Mouse (Mus musculus): ENCODE results near the gene Tmem251.

Tmem251 gene

DNA sequence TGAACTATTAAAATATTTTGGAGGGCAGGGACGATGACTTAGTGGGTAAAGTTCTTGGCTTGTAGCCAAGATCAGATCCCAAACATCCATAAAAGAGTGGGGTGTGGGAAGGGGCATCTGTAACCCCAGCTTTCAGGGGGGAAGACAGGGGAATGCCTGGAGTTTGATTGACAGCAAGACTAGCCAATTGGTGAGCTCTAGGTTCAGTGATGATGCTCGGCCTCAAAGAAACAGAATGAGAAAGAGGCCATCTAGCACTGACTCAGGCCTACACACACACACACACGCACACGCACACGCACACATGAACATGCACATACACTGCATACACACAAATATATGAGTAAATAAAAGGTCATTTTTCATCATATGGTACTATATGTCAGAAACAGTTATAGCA lies 33.7 kb upstream of the Tmem251 start:
- CTCF ChIA-PET, result no interaction called here

DNA sequence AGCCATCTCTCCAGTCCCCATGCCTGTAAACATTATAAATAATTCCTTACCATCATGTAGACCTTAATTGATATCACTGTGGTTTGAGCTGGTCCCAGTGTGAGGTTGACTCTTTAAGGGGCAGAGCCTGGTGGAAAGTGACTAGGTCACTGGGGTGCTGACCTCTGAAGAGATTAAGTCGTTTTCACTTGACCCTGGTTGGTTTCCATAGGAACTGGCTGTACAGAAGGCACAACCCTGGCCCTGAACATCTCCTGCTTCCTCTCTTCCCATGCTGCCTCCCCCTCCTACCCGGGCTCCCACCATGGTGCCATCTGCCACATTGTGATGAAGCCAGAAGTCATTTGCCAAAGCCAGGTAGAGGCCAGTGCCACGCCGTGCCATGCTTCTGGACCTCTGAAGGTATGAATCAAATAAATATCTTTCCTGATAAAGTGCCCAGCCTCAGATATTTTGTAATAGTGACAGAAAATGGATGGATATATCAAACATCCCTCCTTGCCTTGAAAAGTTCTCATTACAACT lies 32.6 kb upstream of the Tmem251 start:
- CTCF ChIA-PET, result no interaction called here

DNA sequence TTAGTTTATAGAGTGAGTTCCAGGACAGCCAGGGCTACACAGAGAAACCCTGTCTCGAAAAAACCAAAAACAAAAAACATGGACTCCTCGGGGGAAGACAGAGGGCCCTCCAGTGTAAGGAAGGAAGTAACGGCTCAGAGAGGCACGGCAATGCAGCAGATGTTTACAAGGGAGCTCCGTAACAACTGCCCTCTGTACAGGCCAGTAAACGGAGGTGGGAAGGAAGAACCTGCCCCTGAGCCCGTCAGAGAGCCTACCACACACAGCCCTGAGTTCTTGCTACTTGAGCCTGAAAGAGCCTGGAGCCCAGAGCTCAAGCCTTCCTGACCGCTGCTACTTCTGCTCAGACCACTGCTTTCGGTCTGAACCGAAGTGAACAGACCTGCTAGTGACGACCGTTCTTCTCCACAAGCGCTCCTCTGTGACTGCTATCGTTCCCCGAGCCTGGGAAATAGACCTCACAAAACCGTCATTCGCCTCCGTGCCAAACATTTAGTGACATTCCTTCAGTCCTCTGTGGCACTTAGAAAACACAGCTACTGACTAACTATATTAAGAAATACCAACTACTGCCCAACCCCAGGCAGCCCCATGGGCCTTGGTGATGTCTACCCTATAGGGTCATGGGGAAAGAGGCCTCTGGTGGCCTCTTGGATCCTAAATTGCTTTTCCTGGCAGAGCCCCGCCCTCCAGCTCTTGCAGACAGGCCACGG lies 30.3 kb upstream of the Tmem251 start:
- CTCF ChIA-PET, result interaction anchor here (0.7 to 0.9 kb wide), 2 partner anchors 16 to 734 kb away, joined by 3 to 4 read pairs; no protein-coding TSS in a partner anchor

DNA sequence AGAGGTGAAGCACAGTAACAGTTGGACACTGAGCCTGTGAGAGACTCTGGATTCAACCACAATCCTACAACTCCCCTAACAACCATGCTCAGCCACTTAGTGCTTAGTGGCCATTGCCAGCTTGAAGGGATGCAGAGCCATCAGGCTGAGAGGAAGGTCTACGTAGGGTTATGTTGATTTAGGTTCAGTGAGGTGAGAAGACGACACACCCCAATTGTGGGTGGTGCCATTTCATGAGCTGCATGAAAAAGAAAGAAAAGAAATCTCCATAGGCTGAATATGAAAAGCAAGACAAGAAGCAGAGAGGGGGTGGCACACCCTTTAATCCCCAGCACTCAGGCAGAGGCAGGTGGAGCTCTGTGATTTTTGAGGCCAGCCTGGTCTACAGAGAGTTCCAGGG lies 29.4 kb upstream of the Tmem251 start:
- CTCF ChIA-PET, result interaction anchor here (0.6 to 0.7 kb wide), 4 partner anchors 16 to 230 kb away, joined by 3 to 5 read pairs (median 4); no protein-coding TSS in a partner anchor

DNA sequence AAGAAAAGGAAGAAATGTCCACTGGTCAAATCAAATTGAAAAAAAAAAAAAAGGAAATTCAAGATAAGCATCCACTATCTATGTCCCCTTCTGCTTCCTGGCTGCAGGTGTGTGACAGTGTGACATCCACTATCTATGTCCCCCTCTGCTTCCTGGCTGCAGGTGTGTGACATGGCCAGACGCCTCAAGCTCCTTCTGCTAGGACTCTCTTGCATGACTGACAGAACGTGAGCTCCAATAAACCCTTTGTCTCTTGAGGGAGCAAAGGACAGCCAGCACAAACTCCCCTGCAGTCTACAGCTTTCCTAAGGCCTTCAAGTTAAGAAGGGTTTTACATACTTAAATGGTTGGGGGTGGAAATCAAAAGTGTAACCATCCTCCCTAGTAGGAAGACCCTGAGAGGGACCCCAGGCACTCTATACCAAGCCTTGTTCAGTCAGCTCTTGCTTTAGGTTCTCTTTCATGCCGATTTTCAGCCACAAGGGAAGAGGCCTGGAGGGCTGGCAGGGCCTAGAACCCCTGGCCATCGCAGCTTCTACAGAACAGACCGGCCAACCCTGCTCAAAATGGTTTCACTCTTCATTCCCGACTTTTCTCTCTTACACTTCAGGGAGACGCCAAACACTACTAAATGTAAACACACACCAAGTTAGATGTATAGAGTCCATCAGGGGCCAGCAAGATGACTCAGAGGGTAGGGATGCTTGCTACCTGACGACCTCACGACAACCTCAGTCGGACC lies 28.7 kb upstream of the Tmem251 start:
- CTCF ChIA-PET, result interaction anchor here (0.5 to 0.7 kb wide), 4 partner anchors 67 to 231 kb away, joined by 3 to 5 read pairs (median 4); no protein-coding TSS in a partner anchor

DNA sequence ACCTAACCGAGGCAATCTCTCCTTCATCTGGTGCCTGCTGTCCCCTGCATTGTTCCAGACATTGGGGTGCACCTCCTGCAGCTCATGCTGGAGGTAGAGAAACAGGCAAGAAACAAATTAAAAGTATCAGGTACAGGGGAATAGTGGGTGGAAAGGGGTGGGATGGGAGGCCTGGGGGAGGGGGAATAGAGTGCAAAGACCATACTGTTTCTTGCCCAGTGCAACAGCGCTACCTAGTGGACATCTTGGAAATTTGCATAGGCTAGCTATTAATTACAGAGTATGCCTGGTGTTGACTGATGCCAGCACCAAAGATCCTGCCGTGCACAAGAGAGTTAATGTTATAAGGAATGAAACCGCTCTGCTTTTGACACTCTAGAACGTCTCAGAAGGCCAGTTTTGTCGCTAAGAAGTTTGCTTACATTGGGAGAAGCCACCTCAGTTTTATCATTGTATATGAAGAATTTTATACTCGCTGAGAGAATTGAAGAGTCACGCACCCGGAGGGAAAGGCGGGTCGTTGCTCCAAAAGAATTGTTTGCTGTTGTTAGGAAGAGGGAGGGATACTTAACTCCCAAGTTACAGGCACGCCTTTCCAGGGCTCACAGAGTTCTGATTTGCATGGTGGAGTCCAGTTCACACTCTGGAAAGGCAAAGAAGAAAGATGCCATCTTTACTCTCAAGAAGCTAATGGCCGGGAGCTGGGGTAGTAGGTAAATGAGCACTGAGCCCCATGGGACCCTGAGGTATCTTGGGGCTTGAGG lies 23.8 kb upstream of the Tmem251 start:
- CTCF ChIA-PET, result interaction anchor here (0.7 to 1.4 kb wide), 6 partner anchors 20 to 1530 kb away, joined by 3 to 4 read pairs (median 3); no protein-coding TSS in a partner anchor

DNA sequence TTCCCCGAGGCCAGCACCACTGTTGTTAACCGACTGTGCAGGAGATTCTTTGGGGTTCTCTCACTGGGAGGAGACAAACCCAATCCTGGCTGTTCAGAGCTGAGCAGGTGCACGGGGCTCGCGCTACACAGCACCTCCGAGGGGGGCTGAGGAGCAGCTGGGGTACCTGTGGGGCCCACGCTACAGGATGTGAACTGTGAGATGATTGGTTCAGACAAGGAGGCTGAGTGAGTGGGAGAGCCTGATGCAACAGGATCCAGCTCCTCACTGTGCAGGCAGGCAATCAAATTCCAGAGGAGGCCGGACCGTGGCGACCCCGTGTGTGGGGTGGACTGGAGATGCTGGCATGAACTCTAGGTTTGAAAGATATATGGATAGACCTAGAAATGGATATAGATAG lies 21.1 kb upstream of the Tmem251 start:
- CTCF ChIA-PET, result no interaction called here

DNA sequence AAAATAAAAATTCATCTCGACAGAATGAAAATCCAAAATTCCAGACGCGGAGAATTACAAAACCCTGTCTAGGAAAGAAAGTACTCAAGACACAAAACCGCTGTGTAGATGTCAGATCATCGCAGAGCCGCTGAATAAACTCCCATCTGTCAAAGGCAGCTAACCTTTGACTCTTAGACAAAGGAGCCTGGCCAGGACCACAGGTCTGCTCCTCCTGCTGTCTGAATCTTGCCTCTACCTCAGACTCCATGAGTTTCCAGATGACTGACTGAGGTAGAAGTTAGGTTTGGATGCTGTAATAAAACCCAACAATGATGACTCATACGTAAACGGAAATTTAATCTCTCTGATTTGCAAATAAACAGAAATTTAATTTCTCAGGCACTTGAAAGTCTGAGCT lies 20.6 kb upstream of the Tmem251 start:
- CTCF ChIA-PET, result no interaction called here

DNA sequence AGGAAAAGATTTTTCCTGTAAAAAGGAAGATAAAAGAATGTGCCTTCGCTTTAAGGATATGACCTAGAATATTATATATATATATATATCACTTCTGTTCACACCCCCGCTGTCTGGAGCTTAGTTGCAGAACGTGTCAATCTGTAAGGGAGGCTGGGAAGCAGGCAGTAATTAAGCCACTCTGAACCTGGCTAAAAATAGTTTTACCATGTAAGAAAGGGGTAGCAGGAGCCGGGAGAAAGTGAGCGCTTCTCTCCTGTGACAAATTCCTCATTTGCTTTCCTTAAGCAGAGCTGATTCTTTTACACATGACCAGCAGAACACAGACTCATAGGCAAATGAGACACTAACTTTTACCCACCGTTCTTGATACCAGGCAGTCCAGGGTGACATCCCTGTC lies 19.7 kb upstream of the Tmem251 start:
- CTCF ChIA-PET, result no interaction called here

DNA sequence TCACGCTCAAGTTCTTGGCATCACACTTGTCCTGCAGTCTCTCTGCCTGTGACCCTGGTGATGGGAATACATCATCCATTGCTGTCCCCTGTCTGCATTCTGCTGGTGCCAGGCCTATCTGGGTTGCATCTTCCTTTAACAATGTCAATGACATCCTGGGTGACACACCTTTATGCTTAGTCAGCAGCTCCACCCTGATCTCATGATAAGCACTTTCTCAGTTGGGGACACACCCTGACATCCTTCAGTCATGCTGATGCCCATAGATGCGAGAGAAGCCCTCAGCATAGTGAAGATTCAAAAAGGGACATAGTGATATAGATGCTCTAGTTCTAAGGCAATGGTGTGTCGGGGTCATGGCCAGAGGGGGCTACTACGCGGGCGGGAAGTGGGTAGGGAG lies 18.4 kb upstream of the Tmem251 start:
- CTCF ChIA-PET, result no interaction called here

DNA sequence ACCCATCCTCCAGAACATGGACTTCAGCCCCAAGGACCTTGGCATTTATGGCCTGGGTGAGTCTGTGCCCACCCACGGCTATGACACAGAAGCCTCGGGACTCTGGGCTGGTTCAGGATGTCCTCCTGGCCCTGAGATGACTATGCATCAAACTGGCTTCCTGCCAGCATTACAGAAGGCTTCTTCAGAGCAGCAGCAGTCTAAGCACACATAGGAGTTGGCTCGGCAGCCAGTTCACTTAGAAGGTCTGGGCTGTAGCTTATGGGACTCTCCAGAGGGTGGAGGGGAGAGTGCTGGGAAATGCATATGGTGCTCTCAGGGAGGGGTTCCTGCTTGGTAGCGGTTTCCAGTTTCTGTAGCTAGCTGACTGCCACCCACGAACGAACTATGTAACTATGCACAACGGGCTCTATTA lies 17.8 kb upstream of the Tmem251 start:
- CTCF ChIA-PET, result no interaction called here

DNA sequence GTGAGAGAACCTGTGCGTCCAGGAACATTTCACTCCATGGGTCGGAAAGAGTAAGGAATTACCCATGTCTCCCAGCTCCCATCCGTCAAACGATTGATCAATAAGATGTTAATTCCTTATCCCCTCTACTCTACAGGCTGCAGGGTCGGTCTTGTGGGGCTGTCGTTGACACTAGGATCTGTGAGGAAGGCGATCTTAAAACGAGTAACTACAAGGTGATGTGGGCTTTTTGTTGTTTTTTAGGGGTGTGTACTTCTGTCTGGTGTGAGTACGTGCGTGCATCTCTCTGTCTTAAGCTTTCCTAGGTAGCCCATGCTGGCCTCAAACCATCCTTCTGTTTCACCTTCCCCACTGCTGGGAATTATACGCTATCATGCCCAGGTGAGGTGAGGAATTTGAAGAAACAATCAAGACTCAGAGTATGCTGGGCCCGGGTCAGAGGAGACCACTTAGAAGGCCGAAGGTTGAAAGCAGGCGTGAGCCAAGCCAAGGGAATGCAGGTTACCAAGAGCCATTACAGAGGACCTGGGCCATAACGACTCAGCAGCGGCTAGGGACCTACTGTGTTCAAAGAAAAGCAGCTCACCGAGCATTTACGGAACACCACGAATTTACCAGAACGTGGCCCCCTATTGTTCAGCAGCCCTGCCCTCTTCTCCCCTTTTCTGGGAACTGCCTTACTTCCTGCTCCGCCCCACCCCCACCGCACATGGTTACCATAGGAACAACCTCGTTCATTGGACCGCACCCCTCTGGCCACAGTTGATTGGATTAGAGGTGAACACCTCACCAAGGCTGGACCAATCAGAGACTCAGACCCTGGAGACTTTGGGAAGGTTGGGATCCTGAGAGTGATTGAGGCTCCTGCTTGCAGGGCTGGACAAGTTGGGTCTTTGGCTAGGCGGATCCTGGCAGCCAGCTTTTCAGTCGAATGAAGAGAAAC lies 13.4 kb upstream of the Tmem251 start:
- CTCF ChIA-PET, result no interaction called here

DNA sequence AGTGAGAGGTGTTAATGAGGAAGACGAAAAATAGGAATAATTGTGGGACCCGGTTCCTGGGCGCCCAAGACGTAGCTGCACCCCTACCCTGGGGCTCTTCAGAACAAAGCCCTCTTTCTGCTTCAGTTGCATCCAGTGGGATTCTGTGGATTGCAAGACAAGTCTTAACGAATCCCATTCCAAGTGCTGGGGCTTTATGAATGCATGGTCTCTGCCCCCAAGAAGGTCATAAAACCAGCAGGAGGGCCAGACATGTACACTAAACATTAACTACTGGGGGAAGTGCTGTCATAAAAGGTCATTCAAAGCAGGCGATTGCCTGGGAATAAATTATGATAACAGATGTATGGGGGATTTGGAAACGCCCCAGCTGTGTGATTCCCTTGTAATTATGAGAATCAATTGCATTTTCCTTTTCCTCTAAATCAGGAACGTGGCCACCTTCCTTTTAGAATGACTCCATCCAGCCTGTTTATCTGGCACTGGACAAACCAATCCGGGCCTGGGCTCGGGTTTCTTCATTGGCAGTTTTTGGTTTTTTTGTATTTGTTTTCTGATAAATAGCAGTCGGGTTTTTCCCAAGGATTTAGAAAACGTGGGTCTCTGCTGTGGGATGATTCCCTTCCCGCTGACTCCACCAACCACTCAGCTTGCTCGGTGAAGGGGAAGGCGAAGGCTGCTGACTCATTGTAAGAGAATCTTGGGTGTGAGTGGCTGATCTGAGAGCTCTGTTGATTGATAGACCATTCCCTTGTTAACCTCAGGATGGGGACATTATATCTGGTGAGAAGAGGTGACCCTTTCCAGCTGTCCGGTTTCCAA lies 12.6 kb upstream of the Tmem251 start:
- CTCF ChIA-PET, result no interaction called here

DNA sequence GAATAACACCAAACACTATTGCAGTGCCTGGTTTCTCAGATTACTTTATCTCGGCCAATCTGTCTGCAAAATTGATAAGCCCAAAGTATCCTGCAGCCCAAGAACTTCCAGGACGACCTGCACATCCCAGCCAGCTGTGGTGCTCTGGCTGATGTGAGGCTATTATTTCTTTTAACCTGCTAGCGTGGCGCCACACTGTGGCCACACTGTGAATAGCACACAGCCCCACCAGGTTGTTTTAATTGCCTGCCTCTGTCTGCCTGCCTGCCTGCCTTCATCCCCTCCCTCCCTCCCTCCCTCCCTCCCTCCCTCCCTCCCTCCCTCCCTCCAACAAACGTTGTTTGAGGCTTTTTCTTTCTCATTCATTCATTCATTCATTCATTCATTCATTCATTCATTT lies 10.2 kb upstream of the Tmem251 start:
- CTCF ChIA-PET, result no interaction called here

DNA sequence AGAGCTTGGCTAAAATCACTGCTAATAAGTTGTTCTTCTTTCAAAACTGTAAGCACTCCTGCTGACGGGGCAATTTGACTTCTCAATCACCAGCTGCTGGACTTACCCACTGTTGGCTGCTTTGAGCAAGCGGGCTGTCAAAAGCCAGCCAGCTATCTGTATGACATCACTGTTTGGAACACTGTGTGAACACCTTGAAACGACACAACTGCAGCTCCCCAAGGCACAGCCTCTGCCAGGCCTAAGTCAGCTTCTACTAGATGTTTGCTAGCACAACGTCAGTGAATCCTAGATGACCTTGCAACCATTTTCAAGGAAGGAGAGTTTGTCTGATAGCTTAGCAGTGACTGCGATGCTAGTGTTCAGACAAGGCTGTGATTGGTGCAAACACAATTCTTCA lies 4.5 kb upstream of the Tmem251 start:
- CTCF ChIA-PET, result interaction anchor here (0.6 to 0.7 kb wide), 2 partner anchors 48 to 291 kb away, joined by 3 to 9 read pairs; no protein-coding TSS in a partner anchor

DNA sequence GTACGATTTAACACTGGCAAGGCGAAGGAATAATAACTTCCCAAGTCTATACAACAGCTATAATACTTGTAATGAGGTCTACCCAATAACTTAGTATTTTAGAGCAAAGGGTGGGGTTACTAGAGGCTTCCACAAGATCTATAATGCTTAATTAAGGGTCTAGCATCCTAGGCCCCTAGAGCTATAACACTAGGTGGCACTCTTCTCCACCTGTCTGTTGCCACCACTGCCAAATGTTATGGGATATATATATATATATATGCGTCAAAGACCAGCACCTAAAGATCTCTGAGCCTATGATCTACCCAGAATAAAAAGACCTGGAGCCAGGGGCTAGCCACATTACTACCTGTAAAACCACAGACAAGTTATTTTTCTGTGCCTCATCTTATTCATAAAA lies 3.3 kb upstream of the Tmem251 start:
- CTCF ChIA-PET, result interaction anchor here (0.6 to 1.1 kb wide), 6 partner anchors 10 to 758 kb away, joined by 3 to 14 read pairs (median 4); no protein-coding TSS in a partner anchor

DNA sequence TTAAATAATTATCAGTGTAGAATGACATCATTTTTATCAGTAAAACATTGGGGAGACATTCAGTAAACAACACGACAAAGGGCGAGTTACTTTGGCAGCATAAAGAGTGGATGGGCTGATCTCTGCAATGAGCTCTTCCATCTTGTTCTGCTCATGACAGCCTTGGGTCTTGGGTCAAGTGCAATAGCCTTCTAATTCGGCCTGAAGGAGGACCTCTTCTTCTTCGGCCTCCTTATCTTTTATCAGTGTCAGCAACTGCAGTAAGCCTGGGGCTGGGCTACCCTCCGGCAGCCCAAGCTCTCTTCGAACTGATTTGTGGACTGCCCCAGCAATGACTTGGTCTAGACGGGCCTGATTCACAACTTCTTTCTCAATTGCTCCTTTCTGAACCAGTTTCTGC lies 1.5 kb upstream of the Tmem251 start:
- CTCF ChIA-PET, result interaction anchor here (0.5 kb wide), 1 partner anchor 123 kb away, joined by 4 read pairs; no protein-coding TSS in a partner anchor

DNA sequence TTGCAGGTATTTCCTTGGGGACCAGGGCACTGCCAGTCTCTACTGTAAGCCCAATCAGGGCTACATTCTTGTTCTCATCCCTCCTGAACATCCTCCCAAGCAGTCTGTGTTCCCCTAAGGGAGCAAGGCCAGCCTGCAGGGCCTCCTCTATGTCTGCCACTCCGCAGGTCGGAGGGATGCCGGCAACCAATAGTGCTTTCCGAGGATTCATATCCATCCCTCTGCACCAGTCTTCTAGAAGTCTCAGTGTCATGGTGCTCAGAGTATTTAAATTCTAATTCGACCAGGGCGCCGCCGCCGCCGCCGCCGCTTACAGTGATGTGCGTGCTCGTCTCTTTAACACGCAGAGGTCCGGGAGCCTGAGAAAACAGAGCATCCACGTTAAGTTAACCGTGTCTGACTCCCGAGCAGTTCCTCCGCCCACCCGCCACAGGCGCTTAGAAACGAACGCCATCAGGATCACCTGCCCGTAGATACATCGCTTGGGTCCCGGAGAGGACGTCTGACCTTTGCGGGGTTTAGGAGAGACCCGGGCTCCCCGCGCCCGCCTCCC lies 450 bp upstream of the Tmem251 start:
- CTCF ChIA-PET, result no interaction called here

DNA sequence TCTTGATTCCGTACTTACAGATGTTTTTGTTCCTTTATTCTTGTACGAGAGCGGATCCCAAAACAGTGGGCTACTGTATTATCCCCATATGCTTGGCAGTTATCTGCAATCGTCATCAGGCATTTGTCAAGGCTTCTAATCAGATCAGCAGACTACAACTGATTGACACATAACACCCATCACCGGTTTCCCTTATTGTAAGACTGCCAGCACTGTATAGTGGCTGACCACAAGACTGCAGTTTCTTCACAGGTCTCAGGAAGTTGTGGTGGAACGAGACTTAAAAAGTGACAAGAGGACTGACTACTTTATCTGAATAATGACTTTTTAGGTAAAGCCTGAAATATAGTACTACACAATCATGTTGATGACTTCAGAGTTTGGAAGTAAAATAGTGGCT lies 1.3 kb downstream of the Tmem251 start:
- CTCF ChIA-PET, result interaction anchor here (0.8 kb wide), 1 partner anchor 17 kb away, joined by 3 read pairs; no protein-coding TSS in a partner anchor

All from spleen, embryonic (tissue).